Mouse (Mus musculus) MEL (cell line): ENCODE measurements around the gene Relt.
A peak's percentile ranks its signal among the peaks of the same experiment; 100 is the strongest.

Experiments
- CHD2 ChIP-seq: IDR thresholded peaks from 2 replicates; pipeline ENCODE4 v1.6.1; 2011; ENCODE audit warnings: low read length, improper control_type of control experiment
- CTCF ChIP-seq, 3 experiments: IDR thresholded peaks in 2 of 3; conservative IDR thresholded peaks in 1 of 3; 2 replicates each; pipeline ENCODE4 v1.5.1; 2011 to 2012; ENCODE audit warnings: low read length in 3 of 3, low read depth in 2 of 3, mild to moderate bottlenecking in 2 of 3, improper control_type of control experiment in 1 of 3, inconsistent platforms in 1 of 3, mixed read lengths in 1 of 3, moderate library complexity in 1 of 3; ENCODE audit not compliant: control insufficient read depth in 1 of 3, insufficient read depth in 1 of 3, poor library complexity in 1 of 3, severe bottlenecking in 1 of 3
- ELF1 ChIP-seq: IDR thresholded peaks from 2 replicates; pipeline ENCODE4 v1.6.1; 2014; ENCODE audit warnings: low read depth, mild to moderate bottlenecking, inconsistent platforms, low read length, improper control_type of control experiment, moderate library complexity
- JUND ChIP-seq: IDR thresholded peaks from 2 replicates; pipeline ENCODE4 v1.6.1; 2011; ENCODE audit warnings: low read depth, mild to moderate bottlenecking, improper control_type of control experiment, low read length
- MAX ChIP-seq: IDR thresholded peaks from 2 replicates; pipeline ENCODE4 v1.6.1; 2011; ENCODE audit warnings: low read length, improper control_type of control experiment
- POLR2A ChIP-seq, 2 experiments: IDR thresholded peaks; 2 replicates each; pipeline ENCODE4 v1.6.1; 2011 to 2012; ENCODE audit warnings: low read length in 2 of 2, mild to moderate bottlenecking in 2 of 2, control low read depth in 1 of 2, improper control_type of control experiment in 1 of 2, low read depth in 1 of 2, moderate library complexity in 1 of 2; ENCODE audit not compliant: control insufficient read depth in 1 of 2, insufficient read depth in 1 of 2, poor library complexity in 1 of 2
- POLR2AphosphoS2 ChIP-seq: IDR thresholded peaks from 2 replicates; pipeline ENCODE4 v1.6.1; 2011; ENCODE audit warnings: low read length, improper control_type of control experiment
- TAL1 ChIP-seq: IDR thresholded peaks from 2 replicates; pipeline ENCODE4 v1.6.1; 2012; ENCODE audit warnings: mild to moderate bottlenecking, inconsistent platforms, low read length, moderate library complexity, mixed read lengths
- ZNF384 ChIP-seq: IDR thresholded peaks from 2 replicates; pipeline ENCODE4 v1.6.1; 2012; ENCODE audit warnings: low read depth, mild to moderate bottlenecking, inconsistent platforms, low read length, improper control_type of control experiment

DNA sequence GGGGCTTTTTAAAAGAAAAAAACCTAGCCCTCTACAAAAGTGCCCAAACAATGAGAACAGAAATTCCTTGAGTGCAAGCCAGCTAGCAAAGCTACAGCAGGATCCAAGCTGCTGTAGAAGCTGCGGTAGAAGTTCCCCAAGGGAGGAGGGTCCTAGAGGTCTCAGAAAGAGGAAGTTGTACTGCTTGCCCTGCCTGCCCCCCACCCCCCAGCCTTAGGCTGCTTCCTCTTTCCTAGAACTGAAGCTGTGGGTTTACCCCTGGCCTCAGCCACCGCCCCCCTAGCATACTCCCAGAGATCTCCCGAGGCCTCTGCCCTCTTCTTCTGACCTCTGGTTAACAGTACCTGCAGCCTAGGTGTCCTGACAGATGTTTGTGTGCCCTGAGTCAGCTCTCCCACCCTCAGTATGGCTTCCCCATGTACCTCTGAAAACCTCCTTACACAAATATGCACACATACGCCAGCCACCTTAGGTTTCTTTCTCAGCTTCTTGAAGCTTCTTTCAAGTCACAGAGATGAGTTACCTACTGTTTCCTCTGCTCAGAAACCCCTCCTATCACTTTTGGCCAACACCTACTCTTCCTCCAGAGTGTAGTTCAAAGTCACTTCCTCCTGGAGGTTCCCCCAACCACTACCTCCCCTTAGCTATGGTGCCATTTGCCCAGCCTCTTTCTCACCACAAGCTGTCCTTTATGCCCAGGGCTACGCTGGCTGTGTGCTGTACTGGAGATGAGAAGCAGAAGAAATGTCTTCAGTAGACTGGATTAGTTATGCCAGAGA, 7.3 kb downstream of the Relt start:
- TF ChIP-seq MAX (no peak), CTCF (IDR thresholded peaks at IDR 0.05 in 2 of 3, conservative IDR thresholded peaks at IDR 0.05 in 1 of 3; ENCODE audit: control insufficient read depth in 1 of 3, insufficient read depth in 1 of 3, low read depth in 2 of 3, low read length in 3 of 3, poor library complexity in 1 of 3, severe bottlenecking in 1 of 3) (no peak), POLR2AphosphoS2 (no peak), TAL1 (peak; percentile 17; the same call in 1 of the 2 replicates), JUND (no peak), ELF1 (peak; percentile 47; the same call in 1 of the 2 replicates), CHD2 (peak; percentile 34), ZNF384 (0 out of 2 replicates have a peak, but pooled peaks have one; percentile 39), POLR2A (IDR thresholded peaks at IDR 0.05; ENCODE audit: control insufficient read depth in 1 of 2, insufficient read depth in 1 of 2, low read depth in 1 of 2, low read length in 2 of 2, poor library complexity in 1 of 2) (peak in 1 of 2 experiments; percentile 60; a peak in 2 of 4 replicates)
